9 mouse cellular contexts compared by ENCODE assay signal in genomic region chr7:144055702-144056531, GRCm38 (mm10). TPM values are rescaled to one million over a fixed set of nuclear protein-coding genes. Genes with fewer than 3 reads are reported as not detected.
DNase-seq lines count a peak whose midpoint lies in the region; ATAC-seq and TF ChIP-seq lines count a peak whose summit lies in the region.
"Had no signal": no experiment of that assay in that cellular context is flagged by ENCODE, and none has a peak within 500 bp of the region (broad histone marks: within the 10 kb centered on the region; RNA-seq: fewer than 3 reads in every experiment).

No protein-coding gene starts in this region.

- peak; percentile 79 for TF ChIP-seq CTCF in liver, adult 2 months (IDR thresholded peaks at IDR 0.05; ENCODE audit: low read depth, low read length)
- TF ChIP-seq CTCF in G1E (IDR thresholded peaks at IDR 0.05; ENCODE audit: low read depth, low read length): peak; percentile 81
- peak; percentile 66 for TF ChIP-seq CTCF in cortical plate, adult 2 months (IDR thresholded peaks at IDR 0.05; ENCODE audit: extremely low read depth, insufficient read depth, low read length)

- no peak overlapping the region for H3K4me3 ChIP-seq in liver, adult 2 months (ENCODE audit: insufficient read depth, low read depth, low read length)
- no peak overlapping the region for H3K4me3 ChIP-seq in G1E (ENCODE audit: low read depth, low read length)
- no peak overlapping the region for H3K4me3 ChIP-seq in cortical plate, adult 2 months (ENCODE audit: insufficient read depth, low read length)
- H3K4me3 ChIP-seq: erythroblast, embryonic 14.5 days; megakaryocyte, embryonic 14.5 days had no signal

- WGBS in liver, adult 2 months: 18% methylated on average over 7 of the region's 7 CpGs

- ATAC-seq in G1E (ENCODE audit: extremely low read depth, insufficient number of reproducible peaks, low FRiP score, poor library complexity, severe bottlenecking): no peak
- ATAC-seq in activated CD4-positive, CD25-positive, alpha-beta regulatory T cell, adult 4 months: no peak

- H3K27ac ChIP-seq in liver, adult 2 months (replicated peaks; ENCODE audit: insufficient read depth, low read depth, low read length): no peak overlapping the region
- no peak overlapping the region for H3K27ac ChIP-seq in cortical plate, adult 2 months (ENCODE audit: insufficient read depth, low read length)

- H3K36me3 ChIP-seq in liver, adult 2 months (ENCODE audit: control insufficient read depth, insufficient read depth, low read length): peaks cover 8% of the 10 kb centered on the region; the same call in 1 of the 2 replicates
- H3K36me3 ChIP-seq in G1E (replicated peaks): no peaks in the 10 kb centered on the region

- H3K4me1 ChIP-seq in liver, adult 2 months (ENCODE audit: control insufficient read depth, insufficient read depth, low read length): peaks cover 8% of the 10 kb centered on the region
- H3K4me1 ChIP-seq in G1E (ENCODE audit: insufficient read depth, low read depth, low read length): no peaks in the 10 kb centered on the region
- no peaks in the 10 kb centered on the region for H3K4me1 ChIP-seq in cortical plate, adult 2 months (ENCODE audit: control insufficient read depth, insufficient read depth, low read length)
- H3K4me1 ChIP-seq: megakaryocyte, embryonic 14.5 days had no signal

- H3K27me3 ChIP-seq in liver, adult 2 months (ENCODE audit: control insufficient read depth, insufficient read depth, low read length): no peaks in the 10 kb centered on the region
- peaks cover 27% of the 10 kb centered on the region for H3K27me3 ChIP-seq in G1E (ENCODE audit: insufficient read depth, low read length)

- H3K9me3 ChIP-seq in G1E (replicated peaks): no peaks in the 10 kb centered on the region
- H3K9me3 ChIP-seq: megakaryocyte, embryonic 14.5 days had no signal

- DNase-seq in liver, adult 2 months (ENCODE audit: extremely low read depth, low read depth, low spot score): peak; percentile 67
- DNase-seq in liver (no peak), G1E (ENCODE audit: low spot score) (peak; percentile 11)
- peak; percentile 14 to 49 for DNase-seq in kidney, postnatal 36 days
- DNase-seq in frontal cortex, postnatal 14 days (ENCODE audit: low spot score in 2 of 2): no peak

- H3K9ac ChIP-seq in liver, adult 2 months (ENCODE audit: low read depth, low read length): no peak overlapping the region

- no peaks in the 10 kb centered on the region for H3K79me2 ChIP-seq in liver, adult 2 months (ENCODE audit: control insufficient read depth, insufficient read depth, low read length)

- no peak for TF ChIP-seq POLR2A in liver, adult 2 months (IDR thresholded peaks at IDR 0.05; ENCODE audit: extremely low read depth, insufficient read depth, low read length)
- TF ChIP-seq POLR2A in cortical plate, adult 2 months (IDR thresholded peaks at IDR 0.05; ENCODE audit: extremely low read depth, insufficient read depth, low read length): no peak

RNA-seq across cellular contexts. Expression of gene Shank2, which starts 54.2 kb away (rescaled TPM):
- 4.1 and 6.4 TPM in 2 replicates for total RNA-seq in liver, adult 2 months (2014; rRNA removed)
- 4.5 and 6.6 TPM in 2 replicates for polyA plus RNA-seq in liver, adult 2 months (2012; rRNA removed)
- total RNA-seq in G1E (2014; fragmentation: Nextera tagmentation) (not detected in 2 replicates), G1E (2017) (under 0.01 and 0.05 TPM in 2 replicates)
- not detected in 2 replicates for polyA plus RNA-seq in G1E (2012)
- polyA plus RNA-seq in cortical plate, adult 2 months (2012; rRNA removed): 69.7 and 71.0 TPM in 2 replicates
- polyA plus RNA-seq in activated CD4-positive, CD25-positive, alpha-beta regulatory T cell, adult 4 months (2017; shearing (Covaris generic)): under 1 TPM in 1 of 2 experiments, not detected in 1; 0.11 TPM
- polyA plus RNA-seq: erythroblast, embryonic 14.5 days had no signal

Comparison
In these comparisons a context has a peak if more than half of its experiments do, and no peak if none do; other contexts are left out.
1. DNase-seq: peak in liver, adult 2 months (single experiment), G1E (single experiment) and kidney, postnatal 36 days (2 of 2); none in liver (single experiment) and frontal cortex, postnatal 14 days (0 of 2).
2. Peak in every context shown above with its lines, with median percentiles within 50 percentile points of each other: CTCF ChIP-seq.